Mouse (Mus musculus) stomach, embryonic 16.5 days (tissue): ENCODE measurements around the gene Svop. TPM values are rescaled to one million over a fixed set of nuclear protein-coding genes. Genes with fewer than 3 reads are reported as not detected.

ENCODE experiments used
- ATAC-seq: fragments of 200-750 bp; cut with Nextera tagmentation; 2 replicates; pipeline ENCODE4 v1.8.0; 2017; ENCODE audit warnings: moderate number of reproducible peaks, moderate TSS enrichment; ENCODE audit not compliant: insufficient read depth, low FRiP score
- H3K27ac ChIP-seq: fragments of 300-500 bp; sonication (generic); 2 replicates; pipeline ENCODE4 v1.5.1; 2014; ENCODE audit warnings: low read length
- H3K27me3 ChIP-seq: fragments of 300-500 bp; sonication (generic); 2 replicates; pipeline ENCODE4 v1.6.1; 2014; ENCODE audit warnings: low read length, control low read depth, mixed read lengths; ENCODE audit not compliant: control insufficient read depth, insufficient read depth
- H3K36me3 ChIP-seq: fragments of 300-500 bp; sonication (generic); 2 replicates; pipeline ENCODE4 v1.6.1; 2014; ENCODE audit warnings: low read length; ENCODE audit not compliant: control insufficient read depth, insufficient read depth
- H3K4me1 ChIP-seq: fragments of 300-500 bp; sonication (generic); 2 replicates; pipeline ENCODE4 v1.6.1; 2014; ENCODE audit warnings: low read length, control low read depth, mixed read lengths; ENCODE audit not compliant: control insufficient read depth, insufficient read depth
- H3K4me2 ChIP-seq: fragments of 300-500 bp; sonication (generic); 2 replicates; pipeline ENCODE4 v1.6.1; 2014; ENCODE audit warnings: low read depth, low read length, mixed read lengths
- H3K4me3 ChIP-seq: fragments of 300-500 bp; sonication (generic); replicated peaks from 2 replicates; pipeline ENCODE4 v1.5.1; 2014; ENCODE audit warnings: mild to moderate bottlenecking, low read length
- H3K9ac ChIP-seq: fragments of 300-500 bp; sonication (generic); 2 replicates; pipeline ENCODE4 v1.6.1; 2014; ENCODE audit warnings: low read length
- H3K9me3 ChIP-seq: fragments of 300-500 bp; sonication (generic); replicated peaks from 2 replicates; pipeline ENCODE4 v1.6.1; 2016; ENCODE audit warnings: low read length, control low read depth; ENCODE audit not compliant: control insufficient read depth
- WGBS: fragments of 180-500 bp; shearing (Covaris S2); extraction: QIAGEN DNeasy Blood & Tissue Kit; methylation state at CpG from one replicate; pipeline ENCODE4 v1.1.7; 2014; 5-methylcytosine and 5-hydroxymethylcytosine counted together
- polyA plus RNA-seq: library from polyadenylated mRNA; unstranded; fragments of >200 nt; fragmentation: Nextera tagmentation; extraction: Ambion mirVana; gene quantifications from 2 replicates; pipeline ENCODE4 v1.2.1, GENCODE M21; 2015

Svop gene
- polyA plus RNA-seq, 1 experiment from 2014 or later, result 1.8 TPM

DNA sequence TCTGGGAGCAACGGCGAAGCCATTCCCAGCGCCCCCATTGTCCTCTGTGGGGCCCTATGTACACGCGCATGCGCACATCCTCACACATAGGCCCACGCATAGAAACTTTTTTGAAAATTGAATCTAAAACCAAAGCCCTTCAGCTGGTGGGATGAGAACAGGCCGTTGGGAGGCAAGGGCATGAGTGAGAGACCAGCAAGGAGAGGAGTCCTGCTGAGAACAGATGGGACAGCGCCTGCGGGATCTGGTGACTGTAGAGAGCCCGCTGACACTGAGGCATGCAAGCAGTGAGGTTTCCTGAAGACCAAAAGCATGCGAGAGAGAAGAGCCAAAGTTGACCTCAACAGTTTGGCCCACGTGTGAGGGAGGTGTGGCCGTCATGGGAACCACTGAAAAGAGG is 5.9 kb downstream of the Svop start:
- Histone ChIP-seq H3K4me2 (no peak overlapping the region), H3K4me1 (no peaks in the 10 kb centered on the region), H3K36me3 (no peaks in the 10 kb centered on the region), H3K4me3 (no peak overlapping the region), H3K27ac (no peak overlapping the region), H3K9me3 (no peaks in the 10 kb centered on the region), H3K9ac (no peak overlapping the region), H3K27me3 (no peaks in the 10 kb centered on the region)
- ATAC-seq, result no peak
- 71% methylated on average over 14 of the region's 14 CpGs for WGBS

- no peaks in the 10 kb centered on the region for H3K4me1 ChIP-seq
- 71% methylated on average over 8 of the region's 8 CpGs for WGBS
- no peak for ATAC-seq
Measured at GRCm38 (mm10) chr5:114077009-114077408, 14.4 kb downstream of the Svop start.

DNA sequence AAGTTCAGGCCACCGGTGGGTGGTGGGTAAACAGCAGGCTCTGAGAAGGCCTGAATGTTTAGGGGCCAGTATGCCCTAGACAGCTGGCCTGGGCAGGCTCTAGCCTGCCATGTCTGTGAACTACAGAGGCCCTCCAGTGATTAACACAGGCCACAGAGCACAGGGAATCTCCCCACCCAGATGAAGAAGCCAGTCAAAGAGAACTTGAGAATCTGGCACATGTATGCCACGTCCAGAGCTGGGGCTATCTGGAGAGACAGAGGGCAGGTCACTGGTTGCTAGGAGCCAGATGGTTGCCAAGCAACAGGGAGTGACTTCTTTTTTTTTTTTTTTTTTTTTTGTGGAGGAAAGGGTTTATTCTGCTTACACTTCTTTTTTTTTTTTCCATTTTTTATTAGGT is 19.1 kb downstream of the Svop start:
- Histone ChIP-seq H3K4me1 (no peaks in the 10 kb centered on the region), H3K4me3 (no peak overlapping the region), H3K9ac (no peak overlapping the region), H3K36me3 (no peaks in the 10 kb centered on the region), H3K9me3 (0 out of 2 replicates have a peak, but pooled peaks cover 3% of the 10 kb centered on the region), H3K27ac (no peak overlapping the region), H3K4me2 (no peak overlapping the region), H3K27me3 (no peaks in the 10 kb centered on the region)
- ATAC-seq, result no peak
- WGBS, result 42% methylated on average over 2 of the region's 2 CpGs

More at GRCm38 (mm10) chr5:114077009-114077408, 14.4 kb downstream of the Svop start:
- no peaks in the 10 kb centered on the region for H3K36me3 ChIP-seq
- no peaks in the 10 kb centered on the region for H3K27me3 ChIP-seq
- H3K27ac ChIP-seq, result no peak overlapping the region
- no peaks in the 10 kb centered on the region for H3K9me3 ChIP-seq
- no peak overlapping the region for H3K4me2 ChIP-seq
- no peak overlapping the region for H3K9ac ChIP-seq
- H3K4me3 ChIP-seq, result no peak overlapping the region

GRCm38 (mm10) chr5:114070858-114071257 is 20.5 kb downstream of the Svop start:
- no peaks in the 10 kb centered on the region for H3K36me3 ChIP-seq
- no peak overlapping the region for H3K4me2 ChIP-seq
- no peak overlapping the region for H3K9ac ChIP-seq
- no peaks in the 10 kb centered on the region for H3K4me1 ChIP-seq
- H3K27ac ChIP-seq, result no peak overlapping the region
- H3K4me3 ChIP-seq, result no peak overlapping the region
- H3K9me3 ChIP-seq, result 0 out of 2 replicates have a peak, but pooled peaks cover 3% of the 10 kb centered on the region
- no peaks in the 10 kb centered on the region for H3K27me3 ChIP-seq
- WGBS, result 91% methylated on average over 4 of the region's 4 CpGs
- no peak for ATAC-seq

DNA sequence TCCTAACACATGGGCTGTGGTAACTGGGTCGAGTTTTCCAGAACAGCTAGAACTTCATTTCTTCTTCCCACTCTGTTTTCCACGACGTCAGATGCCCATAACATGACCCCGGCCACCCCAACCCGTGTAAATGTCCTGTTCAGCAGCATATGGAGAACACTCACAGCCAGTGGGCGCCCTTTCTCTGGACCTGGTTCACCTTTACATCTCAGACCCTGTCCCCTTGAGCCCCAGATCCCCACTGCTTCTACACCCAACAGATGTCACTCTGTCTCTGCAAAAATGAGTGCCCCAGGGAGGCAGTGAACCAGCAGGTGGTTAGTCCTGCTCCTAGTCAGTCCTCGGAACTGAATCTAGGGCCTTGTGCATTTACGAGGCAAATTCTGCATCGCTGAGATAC is 23.4 kb downstream of the Svop start:
- no peaks in the 10 kb centered on the region for H3K27me3 ChIP-seq
- H3K4me3 ChIP-seq, result no peak overlapping the region
- WGBS, result 69% methylated on average over 9 of the region's 9 CpGs
- H3K9me3 ChIP-seq, result 0 out of 2 replicates have a peak, but pooled peaks cover 3% of the 10 kb centered on the region
- no peak overlapping the region for H3K27ac ChIP-seq
- no peak for ATAC-seq
- no peak overlapping the region for H3K4me2 ChIP-seq
- H3K9ac ChIP-seq, result no peak overlapping the region
- H3K4me1 ChIP-seq, result no peaks in the 10 kb centered on the region
- no peaks in the 10 kb centered on the region for H3K36me3 ChIP-seq

- 78% methylated on average over 9 of the region's 9 CpGs for WGBS
- Histone ChIP-seq H3K27ac (no peak overlapping the region), H3K9ac (no peak overlapping the region), H3K4me1 (no peaks in the 10 kb centered on the region), H3K27me3 (no peaks in the 10 kb centered on the region), H3K4me2 (no peak overlapping the region), H3K36me3 (no peaks in the 10 kb centered on the region), H3K9me3 (0 out of 2 replicates have a peak, but pooled peaks cover 3% of the 10 kb centered on the region), H3K4me3 (no peak overlapping the region)
- ATAC-seq, result no peak
Measured at GRCm38 (mm10) chr5:114067543-114067942, 23.8 kb downstream of the Svop start.

- Histone ChIP-seq H3K36me3 (no peaks in the 10 kb centered on the region), H3K27ac (no peak overlapping the region), H3K4me3 (no peak overlapping the region), H3K4me1 (no peaks in the 10 kb centered on the region), H3K9me3 (0 out of 2 replicates have a peak, but pooled peaks cover 3% of the 10 kb centered on the region), H3K9ac (no peak overlapping the region), H3K27me3 (no peaks in the 10 kb centered on the region), H3K4me2 (no peak overlapping the region)
- ATAC-seq, result no peak
- 44% methylated on average over 6 of the region's 6 CpGs for WGBS
Measured at GRCm38 (mm10) chr5:114066601-114067000, 24.8 kb downstream of the Svop start.

DNA sequence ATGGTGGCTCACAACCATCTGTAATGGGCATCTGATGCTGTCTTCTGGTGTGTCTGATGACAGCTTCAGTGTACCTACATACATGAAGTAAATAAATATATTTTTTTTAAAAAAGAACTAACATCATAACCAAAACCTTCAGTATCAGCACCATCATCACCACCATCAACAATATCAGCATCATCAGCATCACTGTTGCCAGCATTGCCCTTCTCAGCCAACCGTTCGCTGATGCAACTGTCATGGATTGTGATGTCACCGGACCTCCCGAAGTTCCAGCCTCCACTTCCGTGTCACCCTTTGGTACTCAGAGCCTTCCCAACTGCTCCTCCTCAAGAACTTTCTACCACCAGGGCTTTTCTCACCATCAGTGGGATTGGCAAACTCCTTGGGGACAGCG is 26.2 kb downstream of the Svop start, which contains the start of gene Usp30:
Usp30 (plus strand) TSS at position 301 of the 400 bp plus-strand sequence.
- WGBS, result 87% methylated on average over 6 of the region's 6 CpGs
- no peaks in the 10 kb centered on the region for H3K27me3 ChIP-seq
- no peak within 1 kb of the TSS for H3K9ac ChIP-seq
- no peak within 1 kb of the TSS for H3K4me3 ChIP-seq
- no peaks in the 10 kb centered on the region for H3K4me1 ChIP-seq
- no peak within 1 kb of the TSS for H3K27ac ChIP-seq
- ATAC-seq, result no peak
- no peaks in the 10 kb centered on the region for H3K9me3 ChIP-seq
- no peaks in the 10 kb centered on the region for H3K36me3 ChIP-seq
- H3K4me2 ChIP-seq, result no peak within 1 kb of the TSS

DNA sequence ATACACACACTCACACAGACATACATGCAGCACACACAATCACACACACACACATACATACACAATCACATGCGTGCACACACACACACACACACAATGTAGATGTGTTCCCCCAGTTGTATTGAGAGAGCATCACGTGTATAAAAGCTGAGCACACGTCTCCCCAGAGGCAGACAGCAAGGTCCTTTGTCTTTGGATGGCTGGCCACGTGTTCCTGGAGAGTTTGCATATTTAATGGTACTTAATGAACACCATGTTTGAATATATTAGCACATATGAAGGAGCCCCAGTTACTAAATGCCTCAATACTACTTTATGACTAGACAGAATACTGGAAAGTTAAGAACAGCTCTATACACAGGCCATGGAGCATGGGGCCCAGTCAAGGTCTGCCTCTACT is 27.4 kb downstream of the Svop start:
- no peak overlapping the region for H3K9ac ChIP-seq

DNA sequence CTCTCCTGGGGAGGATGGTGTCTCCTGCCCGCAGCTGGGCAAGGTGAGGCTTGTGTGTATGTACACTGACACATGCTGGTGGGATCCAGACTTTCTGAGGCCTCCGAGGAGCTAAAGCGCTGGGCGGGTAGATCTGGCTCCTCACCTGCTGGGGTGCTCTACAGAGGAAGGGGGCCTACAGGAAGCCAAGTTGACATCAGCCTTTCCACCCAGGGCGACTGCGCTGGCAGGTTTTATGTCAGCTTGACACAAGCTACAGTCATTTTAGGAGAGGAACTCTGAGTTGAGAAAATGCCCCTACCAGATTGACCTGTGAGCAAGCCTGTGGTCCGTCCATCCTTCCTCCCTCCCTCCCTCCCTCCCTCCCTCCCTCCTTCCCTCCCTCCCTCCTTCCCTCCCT is 29.7 kb downstream of the Svop start:
- H3K27ac ChIP-seq, result no peak overlapping the region
- no peak for ATAC-seq
- 40% methylated on average over 7 of the region's 7 CpGs for WGBS

More for the DNA sequence above, 27.4 kb downstream of the Svop start:
- no peaks in the 10 kb centered on the region for H3K27me3 ChIP-seq
- no peaks in the 10 kb centered on the region for H3K9me3 ChIP-seq
- H3K27ac ChIP-seq, result no peak overlapping the region
- no peaks in the 10 kb centered on the region for H3K36me3 ChIP-seq
- ATAC-seq, result no peak
- WGBS, result 80% methylated on average over 4 of the region's 4 CpGs
- H3K4me1 ChIP-seq, result no peaks in the 10 kb centered on the region
- H3K4me3 ChIP-seq, result no peak overlapping the region
- no peak overlapping the region for H3K4me2 ChIP-seq

More for the DNA sequence above, 29.7 kb downstream of the Svop start:
- Histone ChIP-seq H3K36me3 (no peaks in the 10 kb centered on the region), H3K4me2 (no peak overlapping the region), H3K27me3 (no peaks in the 10 kb centered on the region), H3K9ac (no peak overlapping the region), H3K4me1 (no peaks in the 10 kb centered on the region), H3K9me3 (no peaks in the 10 kb centered on the region), H3K4me3 (no peak overlapping the region)
